Mouse (Mus musculus) cerebellum, postnatal 10 days (tissue): Measurements from ENCODE around the gene Serpina6.
"Not testable (repeated sequence)": the region's sequence is repeated elsewhere in the genome, so short reads cannot be mapped to it uniquely, and the experiment has no call there.

ENCODE experiments used
- DNase-seq, 2 experiments: peaks; one replicate each; pipeline ENCODE4 v3.0.0; 2021; ENCODE audit warnings: mixed read lengths in 2 of 2

The Serpina6 gene

GRCm38 (mm10) chr12:103656848-103657626 is at the start of gene Serpina6:
TSS of gene Serpina6 (minus strand) at chr12:103657212.
- no peak for DNase-seq

- DNase-seq, result no peak
Measured at GRCm38 (mm10) chr12:103706113-103706512, 49.1 kb upstream of the Serpina6 start.

GRCm38 (mm10) chr12:103705547-103705946 is 48.5 kb upstream of the Serpina6 start:
- peak in 1 of 2 experiments; percentile 7 for DNase-seq

GRCm38 (mm10) chr12:103700144-103700750 is 43.2 kb upstream of the Serpina6 start:
- no peak for DNase-seq

- no peak for DNase-seq
Measured at GRCm38 (mm10) chr12:103695429-103695828, 38.4 kb upstream of the Serpina6 start, which contains the start of gene Serpina1f. TSS of gene Serpina1f (minus strand) at chr12:103695529.

GRCm38 (mm10) chr12:103688221-103688814 is 31.3 kb upstream of the Serpina6 start:
- DNase-seq, result peak; percentile 19 to 31

GRCm38 (mm10) chr12:103687021-103687420 is 30.0 kb upstream of the Serpina6 start:
- no peak for DNase-seq

GRCm38 (mm10) chr12:103686050-103686449 is 29.0 kb upstream of the Serpina6 start:
- no peak for DNase-seq

- DNase-seq, result no peak
Measured at GRCm38 (mm10) chr12:103685386-103685785, 28.4 kb upstream of the Serpina6 start.

- no peak for DNase-seq
Measured at GRCm38 (mm10) chr12:103683775-103684174, 26.8 kb upstream of the Serpina6 start.

GRCm38 (mm10) chr12:103681739-103682138 is 24.7 kb upstream of the Serpina6 start:
- peak in 1 of 2 experiments; percentile 5 for DNase-seq

- no peak for DNase-seq
Measured at GRCm38 (mm10) chr12:103681169-103681568, 24.2 kb upstream of the Serpina6 start.

GRCm38 (mm10) chr12:103679853-103680252 is 22.8 kb upstream of the Serpina6 start:
- not testable (repeated sequence) for DNase-seq

GRCm38 (mm10) chr12:103676039-103676438 is 19.0 kb upstream of the Serpina6 start, which contains the start of gene Serpina16:
TSS of gene Serpina16 (minus strand) at chr12:103676139.
- DNase-seq, result no peak

GRCm38 (mm10) chr12:103673179-103673578 is 16.2 kb upstream of the Serpina6 start:
- DNase-seq, result peak in 1 of 2 experiments; percentile 14

- DNase-seq, result no peak
Measured at GRCm38 (mm10) chr12:103671483-103671882, 14.5 kb upstream of the Serpina6 start.

GRCm38 (mm10) chr12:103670964-103671363 is 14.0 kb upstream of the Serpina6 start:
- DNase-seq, result no peak

GRCm38 (mm10) chr12:103670344-103670743 is 13.3 kb upstream of the Serpina6 start:
- peak; percentile 60 to 71 for DNase-seq

- DNase-seq, result no peak
Measured at GRCm38 (mm10) chr12:103665286-103665685, 8.3 kb upstream of the Serpina6 start.

GRCm38 (mm10) chr12:103662053-103662452 is 5.0 kb upstream of the Serpina6 start:
- DNase-seq, result not testable (repeated sequence)

- no peak for DNase-seq
Measured at GRCm38 (mm10) chr12:103660076-103660475, 3.1 kb upstream of the Serpina6 start.

- peak; percentile 5 to 12 for DNase-seq
Measured at GRCm38 (mm10) chr12:103659171-103659570, 2.2 kb upstream of the Serpina6 start.

GRCm38 (mm10) chr12:103657991-103658390 is 979 bp upstream of the Serpina6 start:
- DNase-seq, result no peak
